Mouse (Mus musculus): ENCODE results near the gene Hist2h2be. TPM values are rescaled to one million over a fixed set of nuclear protein-coding genes. Genes with fewer than 3 reads are reported as not detected.
"Not testable (repeated sequence)": the region's sequence is repeated elsewhere in the genome, so short reads cannot be mapped to it uniquely, and the experiment has no call there.

The Hist2h2be gene
- total RNA-seq (2021), result 10 to 100 TPM in 1 of 2 experiments, 1 to 10 TPM in 1; 9.4 to 10.1 TPM
- 6.9 and 11.9 TPM in 2 replicates for polyA plus RNA-seq (2012; rRNA removed)
- long read RNA-seq, transcript Hist2h2be-201 (1 exons, 2,620 nt), result major isoform, 8 of 8 reads
- long read RNA-seq, partial matches to known transcripts, result 0 of 8 reads
- long read RNA-seq, other reads (novel, unspliced or antisense), result 0 of 8 reads

DNA sequence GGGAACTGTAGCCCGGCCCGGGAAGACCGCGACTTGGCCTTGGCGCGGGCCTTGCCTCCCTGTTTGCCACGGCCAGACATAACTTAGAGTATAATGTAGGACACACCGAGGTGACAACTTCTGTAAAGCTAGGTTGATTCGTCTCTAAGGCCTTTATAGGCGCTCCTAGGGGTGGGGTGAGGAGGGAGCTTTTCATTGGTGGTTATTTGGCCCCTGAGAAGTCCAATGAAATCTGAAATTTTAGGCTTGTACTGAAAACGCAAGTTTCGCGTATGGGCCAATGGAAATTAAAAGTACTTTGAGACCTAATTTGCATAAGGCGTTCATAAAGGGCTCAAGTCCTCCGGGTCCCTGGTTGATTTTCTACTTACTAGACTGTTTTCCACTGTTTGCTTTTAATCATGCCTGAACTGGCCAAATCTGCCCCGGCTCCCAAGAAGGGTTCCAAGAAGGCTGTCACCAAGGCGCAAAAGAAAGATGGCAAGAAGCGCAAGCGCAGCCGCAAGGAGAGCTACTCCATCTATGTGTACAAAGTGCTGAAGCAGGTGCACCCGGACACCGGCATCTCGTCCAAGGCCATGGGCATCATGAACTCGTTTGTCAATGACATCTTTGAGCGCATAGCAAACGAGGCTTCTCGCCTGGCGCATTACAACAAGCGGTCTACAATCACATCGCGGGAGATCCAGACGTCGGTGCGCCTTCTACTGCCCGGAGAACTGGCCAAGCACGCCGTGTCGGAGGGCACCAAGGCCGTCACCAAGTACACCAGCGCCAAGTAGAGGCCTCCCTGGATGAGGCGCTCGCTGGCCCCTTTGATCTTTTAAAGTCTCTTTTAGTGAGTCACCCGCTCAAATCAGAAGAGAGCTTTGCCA is at the start of gene Hist2h2be, which contains the start of gene Hist2h2ac:
Gene Hist2h2be (plus strand): TSS at position 355 of the 875 bp plus-strand sequence.
Gene Hist2h2ac (minus strand): TSS at position 116 of the 875 bp plus-strand sequence.
- Histone ChIP-seq H3K4me3 (peak within 1 kb of the TSS; percentile 57), H3K4me1 (ENCODE audit: control insufficient read depth, insufficient read depth, low read length) (peaks cover 7% of the 10 kb centered on the region), H3K27ac (peak within 1 kb of the TSS; percentile 98), H3K27me3 (ENCODE audit: control insufficient read depth, insufficient read depth, low read length) (no peaks in the 10 kb centered on the region), H3K9ac (ENCODE audit: low read depth, low read length) (peak within 1 kb of the TSS; percentile 97), H3K36me3 (ENCODE audit: control insufficient read depth, insufficient read depth, low read length) (peaks cover 2% of the 10 kb centered on the region), H3K79me2 (replicated peaks; ENCODE audit: control insufficient read depth, insufficient read depth, low read length) (peaks cover 2% of the 10 kb centered on the region; the same call in 1 of the 2 replicates)
- TF ChIP-seq CTCF (IDR thresholded peaks at IDR 0.05), result peak; percentile 26
- peak; percentile 98 for TF ChIP-seq POLR2A (IDR thresholded peaks at IDR 0.05; ENCODE audit: insufficient read depth, low read depth, low read length)
- peak; percentile 66 for TF ChIP-seq EP300 (IDR thresholded peaks at IDR 0.05; ENCODE audit: insufficient read depth, low read depth, low read length)
- DNase-seq, result peak; percentile 85 to 91
- intact Hi-C loops (cut with DNase I), result loop anchor here (1.0 to 5.0 kb wide), 2 partner anchors 42 to 329 kb away; partner anchors contain the start of genes Aph1a, BC028528 and Hist2h4
- WGBS, result under 1% methylated on average over 43 of the region's 43 CpGs

DNA sequence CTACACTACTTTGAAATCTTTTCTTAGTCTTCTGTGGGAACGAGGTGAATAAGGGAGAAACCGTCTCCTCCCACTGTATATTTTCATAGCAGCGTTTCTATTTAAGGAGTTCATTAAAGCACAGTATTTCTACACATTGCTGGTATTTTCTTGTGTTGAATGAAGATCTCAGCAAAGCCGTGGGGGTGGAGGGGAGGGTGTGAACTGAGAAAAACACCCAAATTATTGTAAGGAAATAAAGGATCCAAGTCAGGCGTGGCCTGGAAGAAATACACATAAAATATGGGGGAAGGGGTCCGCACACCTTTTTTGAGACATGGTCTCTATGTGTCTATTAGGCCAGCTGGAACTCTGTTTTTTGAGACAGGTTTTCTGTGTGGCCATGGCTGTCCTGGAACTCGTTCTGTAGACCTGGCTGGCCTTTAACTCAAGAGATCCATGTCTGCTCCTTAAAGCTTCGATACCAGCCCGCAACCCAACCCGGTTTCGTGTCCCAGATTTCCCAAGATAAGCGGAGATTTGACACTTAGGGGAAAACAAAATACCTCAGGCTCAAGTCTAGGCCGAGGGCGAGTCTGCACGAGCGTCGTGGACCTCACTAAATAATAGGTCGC is 49.2 kb upstream of the Hist2h2be start:
- TF ChIP-seq EP300 (IDR thresholded peaks at IDR 0.05; ENCODE audit: insufficient read depth, low read depth, low read length) (no peak), POLR2A (IDR thresholded peaks at IDR 0.05; ENCODE audit: insufficient read depth, low read depth, low read length) (no peak), CTCF (IDR thresholded peaks at IDR 0.05) (no peak)
- Histone ChIP-seq H3K79me2 (replicated peaks; ENCODE audit: control insufficient read depth, insufficient read depth, low read length) (no peaks in the 10 kb centered on the region; the same call in 1 of the 2 replicates), H3K9ac (ENCODE audit: low read depth, low read length) (peak overlapping the region; percentile 91), H3K36me3 (ENCODE audit: control insufficient read depth, insufficient read depth, low read length) (peaks cover 14% of the 10 kb centered on the region), H3K27ac (peak overlapping the region; percentile 96), H3K4me3 (peak overlapping the region; percentile 96), H3K4me1 (ENCODE audit: control insufficient read depth, insufficient read depth, low read length) (peaks cover 9% of the 10 kb centered on the region), H3K27me3 (ENCODE audit: control insufficient read depth, insufficient read depth, low read length) (no peaks in the 10 kb centered on the region)
- intact Hi-C loops (cut with DNase I), result no loop called here
- 8% methylated on average over 18 of the region's 18 CpGs for WGBS
- no peak for DNase-seq

GRCm38 (mm10) chr3:96172197-96173178 is 48.4 kb upstream of the Hist2h2be start, which contains the start of gene Sf3b4:
Gene Sf3b4 (plus strand): TSS chr3:96172332.
- Histone ChIP-seq H3K36me3 (ENCODE audit: control insufficient read depth, insufficient read depth, low read length) (peaks cover 14% of the 10 kb centered on the region), H3K4me1 (ENCODE audit: control insufficient read depth, insufficient read depth, low read length) (peaks cover 9% of the 10 kb centered on the region), H3K79me2 (replicated peaks; ENCODE audit: control insufficient read depth, insufficient read depth, low read length) (no peaks in the 10 kb centered on the region; the same call in 1 of the 2 replicates), H3K9ac (ENCODE audit: low read depth, low read length) (peak within 1 kb of the TSS; percentile 91), H3K4me3 (peak within 1 kb of the TSS; percentile 96), H3K27me3 (ENCODE audit: control insufficient read depth, insufficient read depth, low read length) (no peaks in the 10 kb centered on the region), H3K27ac (peak within 1 kb of the TSS; percentile 96)
- TF ChIP-seq EP300 (IDR thresholded peaks at IDR 0.05; ENCODE audit: insufficient read depth, low read depth, low read length) (peak; percentile 84), POLR2A (IDR thresholded peaks at IDR 0.05; ENCODE audit: insufficient read depth, low read depth, low read length) (peak; percentile 97), CTCF (IDR thresholded peaks at IDR 0.05) (no peak)
- intact Hi-C loops (cut with DNase I), result no loop called here
- WGBS, result under 1% methylated on average over 55 of the region's 58 CpGs
- DNase-seq, result peak; percentile 88 to 90

DNA sequence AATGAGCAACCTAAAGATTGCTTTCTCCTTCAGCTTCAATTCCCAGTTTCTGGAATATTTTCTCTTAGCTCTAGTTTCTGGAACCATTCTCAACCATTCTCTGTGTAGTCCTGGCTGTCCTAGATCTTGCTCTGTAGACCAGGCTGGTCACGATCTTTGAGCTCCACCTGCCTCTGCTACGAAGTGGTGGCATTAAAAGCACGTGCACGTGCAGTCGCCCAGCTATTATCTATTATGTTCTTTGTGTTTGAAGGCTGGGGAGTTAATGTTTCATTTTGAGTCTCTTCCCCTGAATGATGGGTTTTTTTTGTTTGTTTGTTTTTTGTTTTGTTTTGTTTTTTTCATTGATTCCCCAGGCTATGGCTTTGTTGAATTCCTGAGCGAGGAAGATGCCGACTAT is 47.7 kb upstream of the Hist2h2be start:
- no peak for DNase-seq
- Histone ChIP-seq H3K27ac (no peak overlapping the region), H3K4me1 (ENCODE audit: control insufficient read depth, insufficient read depth, low read length) (peaks cover 7% of the 10 kb centered on the region), H3K79me2 (replicated peaks; ENCODE audit: control insufficient read depth, insufficient read depth, low read length) (no peaks in the 10 kb centered on the region; the same call in 1 of the 2 replicates), H3K27me3 (ENCODE audit: control insufficient read depth, insufficient read depth, low read length) (no peaks in the 10 kb centered on the region), H3K9ac (ENCODE audit: low read depth, low read length) (no peak overlapping the region; the same call in 1 of the 2 replicates), H3K36me3 (ENCODE audit: control insufficient read depth, insufficient read depth, low read length) (peaks cover 14% of the 10 kb centered on the region), H3K4me3 (peak overlapping the region; percentile 96)
- intact Hi-C loops (cut with DNase I), result no loop called here
- TF ChIP-seq CTCF (IDR thresholded peaks at IDR 0.05), result no peak
- no peak for TF ChIP-seq POLR2A (IDR thresholded peaks at IDR 0.05; ENCODE audit: insufficient read depth, low read depth, low read length)
- TF ChIP-seq EP300 (IDR thresholded peaks at IDR 0.05; ENCODE audit: insufficient read depth, low read depth, low read length), result no peak
- WGBS, result 35% methylated on average over 7 of the region's 7 CpGs

DNA sequence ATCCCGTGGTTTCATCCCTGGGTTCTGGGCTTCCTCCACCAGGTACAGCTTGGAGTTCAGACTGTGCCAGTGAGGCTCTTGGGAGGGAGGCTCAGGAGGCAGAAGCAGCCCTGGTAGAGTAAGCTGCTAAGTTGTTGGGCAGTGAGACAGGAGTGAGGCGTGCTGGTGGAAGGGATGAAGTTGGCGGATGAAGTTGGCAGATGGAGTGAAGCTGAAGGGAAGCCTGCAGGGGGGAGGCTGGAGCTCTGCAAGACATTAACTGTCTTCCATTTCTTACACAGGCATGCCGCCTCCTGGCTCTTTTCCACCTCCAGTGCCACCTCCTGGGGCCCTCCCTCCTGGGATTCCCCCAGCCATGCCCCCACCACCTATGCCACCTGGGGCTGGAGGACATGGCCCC is 46.9 kb upstream of the Hist2h2be start:
- H3K9ac ChIP-seq (ENCODE audit: low read depth, low read length); H3K4me3 ChIP-seq; H3K27me3 ChIP-seq (ENCODE audit: control insufficient read depth, insufficient read depth, low read length); H3K27ac ChIP-seq; DNase-seq; H3K79me2 ChIP-seq (replicated peaks; ENCODE audit: control insufficient read depth, insufficient read depth, low read length); H3K4me1 ChIP-seq (ENCODE audit: control insufficient read depth, insufficient read depth, low read length): not testable (repeated sequence)
- intact Hi-C loops (cut with DNase I), result loop anchor here (2.0 kb wide), 1 partner anchor 45 kb away; the partner anchor contains the start of genes Bola1 and Hist2h2ab
- H3K36me3 ChIP-seq (ENCODE audit: control insufficient read depth, insufficient read depth, low read length), result peaks cover 14% of the 10 kb centered on the region
- WGBS, result 82% methylated on average over 4 of the region's 4 CpGs
